Mouse (Mus musculus): Measurements from ENCODE around the gene Gm20820. TPM values are rescaled to one million over a fixed set of nuclear protein-coding genes. Genes with fewer than 3 reads are reported as not detected.

Gm20820 gene
- polyA plus RNA-seq (2014; fragmentation: Illumina TruSeq; extraction: RNeasy Lipid Tissue Mini Kit (QIAGEN cat#74804); ENCODE audit: low read depth, low replicate concordance) = not detected

GRCm38 (mm10) chrY:86061472-86061871 lies at the start of gene Gm20820:
TSS of gene Gm20820 (plus strand) at chrY:86061772.

Data from heart, adult 10 weeks (tissue).